Mouse (Mus musculus): ENCODE data around the gene Aamp.

- TF ChIP-seq CTCF (IDR thresholded peaks at IDR 0.05; ENCODE audit: low read depth, low read length) (no peak), GATA1 (IDR thresholded peaks at IDR 0.05; ENCODE audit: borderline replicate concordance, low read length) (no peak)
Observed at GRCm38 (mm10) chr1:74304946-74305345, 20.4 kb upstream of the Aamp start.

Data from G1E (cell line).